Mouse (Mus musculus): Measurements from ENCODE around the gene Lrit3. TPM values are rescaled to one million over a fixed set of nuclear protein-coding genes. Genes with fewer than 3 reads are reported as not detected.

The Lrit3 gene
- polyA plus RNA-seq, 1 experiment from 2014 or later = not detected

DNA sequence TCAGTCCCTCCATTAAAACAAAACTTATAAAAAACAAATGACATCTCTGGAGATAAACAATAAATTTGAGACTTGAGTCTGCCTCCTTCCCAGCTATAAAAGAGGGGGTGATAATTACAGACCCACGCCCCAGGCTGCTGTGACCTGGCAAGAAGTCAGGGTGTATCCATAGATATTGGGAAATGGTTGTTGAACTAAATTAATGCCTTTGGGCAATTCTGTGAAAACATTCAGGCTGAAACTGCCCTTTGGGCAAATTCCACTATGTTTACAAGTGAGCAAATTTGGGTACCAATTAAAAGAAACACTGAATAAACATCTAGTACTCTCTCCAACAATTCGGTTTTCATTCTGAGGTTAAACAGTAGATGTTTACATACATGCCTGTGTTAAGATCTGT lies 4.8 kb downstream of the Lrit3 start:
- WGBS = 92% methylated on average over 2 of the region's 2 CpGs
- no peak for ATAC-seq (ENCODE audit: low FRiP score, low TSS enrichment)
- no peak for DNase-seq
- Histone ChIP-seq H3K4me2 (ENCODE audit: low read length) (no peak overlapping the region), H3K9me3 (ENCODE audit: control insufficient read depth, low read length) (no peaks in the 10 kb centered on the region), H3K4me3 (replicated peaks; ENCODE audit: low read depth, low read length) (no peak overlapping the region), H3K4me1 (ENCODE audit: control insufficient read depth, insufficient read depth, low read length) (no peaks in the 10 kb centered on the region), H3K9ac (replicated peaks; ENCODE audit: low read length) (no peak overlapping the region), H3K27ac (replicated peaks; ENCODE audit: low read depth, low read length) (no peak overlapping the region), H3K27me3 (ENCODE audit: control insufficient read depth, insufficient read depth, low read length) (no peaks in the 10 kb centered on the region), H3K36me3 (ENCODE audit: control insufficient read depth, insufficient read depth, low read length) (no peaks in the 10 kb centered on the region)

DNA sequence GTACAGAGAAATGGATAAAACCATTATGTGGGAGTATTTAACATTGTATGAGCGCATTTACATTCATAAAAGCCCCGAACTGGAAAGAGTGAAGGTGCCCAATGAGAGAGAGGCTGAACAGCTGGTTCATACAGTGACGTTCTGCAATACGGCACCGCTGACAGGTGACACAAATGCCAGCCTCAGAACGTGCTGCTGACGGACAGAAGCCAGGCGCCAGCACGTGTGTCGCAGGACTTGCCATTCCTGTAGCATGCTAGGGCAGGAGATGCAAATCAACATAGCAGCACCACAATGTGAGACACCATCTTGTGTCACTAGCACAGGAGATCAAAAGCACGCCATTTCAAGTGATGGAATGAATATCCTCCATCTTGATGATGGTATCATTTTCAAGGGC lies 5.3 kb downstream of the Lrit3 start:
- no peaks in the 10 kb centered on the region for H3K9me3 ChIP-seq (ENCODE audit: control insufficient read depth, low read length)
- no peak for DNase-seq
- no peaks in the 10 kb centered on the region for H3K27me3 ChIP-seq (ENCODE audit: control insufficient read depth, insufficient read depth, low read length)
- H3K9ac ChIP-seq (replicated peaks; ENCODE audit: low read length) = no peak overlapping the region
- H3K4me1 ChIP-seq (ENCODE audit: control insufficient read depth, insufficient read depth, low read length) = no peaks in the 10 kb centered on the region
- H3K4me2 ChIP-seq (ENCODE audit: low read length) = no peak overlapping the region
- no peak for ATAC-seq (ENCODE audit: low FRiP score, low TSS enrichment)
- H3K27ac ChIP-seq (replicated peaks; ENCODE audit: low read depth, low read length) = no peak overlapping the region
- no peak overlapping the region for H3K4me3 ChIP-seq (replicated peaks; ENCODE audit: low read depth, low read length)
- H3K36me3 ChIP-seq (ENCODE audit: control insufficient read depth, insufficient read depth, low read length) = no peaks in the 10 kb centered on the region
- WGBS = 87% methylated on average over 11 of the region's 11 CpGs

DNA sequence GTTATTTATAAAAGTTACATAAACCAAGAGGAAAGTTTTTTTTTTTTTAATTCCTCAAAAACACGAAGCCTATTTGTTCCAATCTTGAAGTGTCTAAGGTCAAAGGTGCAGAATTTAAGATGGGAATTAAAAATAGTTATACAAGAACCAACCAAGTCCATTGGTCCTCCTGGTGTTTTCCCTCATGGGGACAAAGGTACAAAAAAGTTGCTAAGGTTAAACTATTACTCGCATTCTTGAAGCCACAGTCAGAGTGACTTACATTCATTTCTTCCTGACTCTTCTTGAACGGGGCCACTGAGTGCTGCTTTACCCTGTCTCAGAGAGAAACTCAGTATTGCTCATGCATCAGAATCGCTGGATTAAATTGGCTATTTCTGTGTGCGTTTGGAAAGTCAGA lies 6.5 kb downstream of the Lrit3 start:
- H3K4me2 ChIP-seq (ENCODE audit: low read length) = no peak overlapping the region
- no peak overlapping the region for H3K9ac ChIP-seq (replicated peaks; ENCODE audit: low read length)
- H3K27ac ChIP-seq (replicated peaks; ENCODE audit: low read depth, low read length) = no peak overlapping the region
- H3K4me3 ChIP-seq (replicated peaks; ENCODE audit: low read depth, low read length) = no peak overlapping the region
- H3K36me3 ChIP-seq (ENCODE audit: control insufficient read depth, insufficient read depth, low read length) = no peaks in the 10 kb centered on the region
- no peaks in the 10 kb centered on the region for H3K4me1 ChIP-seq (ENCODE audit: control insufficient read depth, insufficient read depth, low read length)
- H3K9me3 ChIP-seq (ENCODE audit: control insufficient read depth, low read length) = no peaks in the 10 kb centered on the region
- 79% methylated on average over 5 of the region's 5 CpGs for WGBS
- DNase-seq (no peak), ATAC-seq (ENCODE audit: low FRiP score, low TSS enrichment) (no peak)
- no peaks in the 10 kb centered on the region for H3K27me3 ChIP-seq (ENCODE audit: control insufficient read depth, insufficient read depth, low read length)

DNA sequence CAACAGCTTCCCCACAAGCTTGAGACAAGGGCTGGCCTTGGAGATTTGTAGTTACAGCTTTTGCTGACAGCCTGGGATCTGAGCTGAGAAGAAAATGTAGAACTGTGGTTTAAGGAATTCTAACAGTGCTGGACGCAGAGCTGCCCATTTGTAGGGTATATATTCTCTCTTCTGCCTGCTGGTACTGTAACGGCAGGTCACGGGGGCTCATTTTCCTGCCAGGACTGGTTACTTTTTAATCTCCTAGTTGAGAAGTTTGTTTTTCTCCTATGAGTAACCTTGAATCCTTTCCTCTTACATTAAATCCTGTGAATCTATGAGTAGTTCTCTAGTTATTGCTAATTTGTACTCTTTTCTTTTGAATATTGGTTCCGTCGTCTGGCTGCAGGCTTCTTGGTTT lies 10.0 kb downstream of the Lrit3 start:
- Histone ChIP-seq H3K27ac (replicated peaks; ENCODE audit: low read depth, low read length) (no peak overlapping the region), H3K36me3 (ENCODE audit: control insufficient read depth, insufficient read depth, low read length) (no peaks in the 10 kb centered on the region), H3K9ac (replicated peaks; ENCODE audit: low read length) (no peak overlapping the region), H3K4me2 (ENCODE audit: low read length) (no peak overlapping the region), H3K4me1 (ENCODE audit: control insufficient read depth, insufficient read depth, low read length) (no peaks in the 10 kb centered on the region), H3K4me3 (replicated peaks; ENCODE audit: low read depth, low read length) (no peak overlapping the region), H3K9me3 (ENCODE audit: control insufficient read depth, low read length) (no peaks in the 10 kb centered on the region), H3K27me3 (ENCODE audit: control insufficient read depth, insufficient read depth, low read length) (no peaks in the 10 kb centered on the region)
- 90% methylated on average over 5 of the region's 5 CpGs for whole genome bisulfite sequencing
- ATAC-seq (ENCODE audit: low FRiP score, low TSS enrichment) (no peak), DNase-seq (no peak)

DNA sequence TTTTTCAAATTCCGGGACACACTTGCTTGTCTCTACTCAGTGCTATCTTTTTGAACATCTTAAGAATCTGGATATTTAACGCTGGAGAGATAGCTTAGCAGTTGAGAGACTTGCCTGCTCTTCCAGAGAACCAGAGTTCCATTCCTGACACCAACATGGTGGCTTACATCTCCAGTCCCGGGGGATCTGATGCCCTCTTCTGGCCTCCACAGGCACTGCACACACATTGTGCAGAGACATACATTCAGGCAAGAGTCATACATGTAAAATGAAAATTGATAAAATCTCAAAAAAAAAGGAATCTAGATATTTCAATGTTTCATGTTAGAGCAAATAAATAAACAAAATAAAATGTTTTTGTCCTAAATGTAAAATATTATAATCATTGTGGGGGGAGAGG lies 21.1 kb downstream of the Lrit3 start:
- Histone ChIP-seq H3K4me2 (ENCODE audit: low read length) (no peak overlapping the region), H3K9me3 (ENCODE audit: control insufficient read depth, low read length) (no peaks in the 10 kb centered on the region), H3K27ac (replicated peaks; ENCODE audit: low read depth, low read length) (no peak overlapping the region), H3K9ac (replicated peaks; ENCODE audit: low read length) (no peak overlapping the region), H3K27me3 (ENCODE audit: control insufficient read depth, insufficient read depth, low read length) (no peaks in the 10 kb centered on the region), H3K4me1 (ENCODE audit: control insufficient read depth, insufficient read depth, low read length) (no peaks in the 10 kb centered on the region), H3K4me3 (replicated peaks; ENCODE audit: low read depth, low read length) (no peak overlapping the region), H3K36me3 (ENCODE audit: control insufficient read depth, insufficient read depth, low read length) (no peaks in the 10 kb centered on the region)
- DNase-seq (no peak), ATAC-seq (ENCODE audit: low FRiP score, low TSS enrichment) (no peak)
- whole genome bisulfite sequencing = 94% methylated on average over 3 of the region's 3 CpGs

DNA sequence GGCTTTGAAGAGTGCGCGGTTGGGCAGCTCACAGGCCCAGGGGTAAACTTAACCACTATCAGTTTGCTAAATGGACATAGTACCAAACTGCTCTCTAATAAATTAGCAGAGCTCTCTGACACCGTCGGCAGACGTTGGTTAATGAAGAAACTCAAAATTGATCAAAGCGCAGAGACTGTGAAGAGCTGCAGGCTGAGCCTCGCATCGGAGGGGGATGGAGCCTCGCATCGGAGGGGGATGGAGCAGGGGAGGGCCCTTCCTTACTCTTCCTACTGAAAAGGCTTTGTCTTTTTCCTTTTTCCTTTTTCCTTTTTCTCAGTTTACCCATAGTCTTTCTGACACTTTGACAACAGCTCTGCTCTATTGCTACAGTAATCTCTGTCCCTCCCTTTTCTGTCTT lies 22.4 kb downstream of the Lrit3 start:
- H3K4me1 ChIP-seq (ENCODE audit: control insufficient read depth, insufficient read depth, low read length) = no peaks in the 10 kb centered on the region
- no peaks in the 10 kb centered on the region for H3K27me3 ChIP-seq (ENCODE audit: control insufficient read depth, insufficient read depth, low read length)
- WGBS = 13% methylated on average over 10 of the region's 10 CpGs
- no peak overlapping the region for H3K9ac ChIP-seq (replicated peaks; ENCODE audit: low read length)
- ATAC-seq (ENCODE audit: low FRiP score, low TSS enrichment) (no peak), DNase-seq (peak; percentile 46)
- H3K4me2 ChIP-seq (ENCODE audit: low read length) = no peak overlapping the region
- no peaks in the 10 kb centered on the region for H3K9me3 ChIP-seq (ENCODE audit: control insufficient read depth, low read length)
- H3K27ac ChIP-seq (replicated peaks; ENCODE audit: low read depth, low read length) = no peak overlapping the region
- no peaks in the 10 kb centered on the region for H3K36me3 ChIP-seq (ENCODE audit: control insufficient read depth, insufficient read depth, low read length)
- H3K4me3 ChIP-seq (replicated peaks; ENCODE audit: low read depth, low read length) = no peak overlapping the region

DNA sequence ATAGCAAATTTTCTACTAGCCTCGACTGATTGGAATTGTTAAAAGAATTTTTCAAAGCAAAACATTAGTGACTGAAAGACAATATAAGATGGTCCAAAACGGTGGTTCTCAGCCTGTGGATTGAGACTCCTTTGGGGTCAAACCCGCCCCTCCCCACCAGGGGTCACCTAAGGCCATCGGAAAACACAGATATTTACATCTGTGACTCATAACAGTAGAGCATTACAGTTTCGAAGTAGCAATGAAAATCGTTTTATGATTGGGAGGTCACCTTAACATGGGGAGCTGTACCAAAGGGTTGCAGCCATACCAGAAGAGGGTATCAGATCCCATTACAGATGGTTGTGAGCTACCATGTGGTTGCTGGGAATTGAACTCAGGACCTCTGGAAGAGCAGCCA lies 32.6 kb downstream of the Lrit3 start:
- Histone ChIP-seq H3K27ac (replicated peaks; ENCODE audit: low read depth, low read length) (no peak overlapping the region), H3K9ac (replicated peaks; ENCODE audit: low read length) (no peak overlapping the region), H3K27me3 (ENCODE audit: control insufficient read depth, insufficient read depth, low read length) (no peaks in the 10 kb centered on the region), H3K9me3 (ENCODE audit: control insufficient read depth, low read length) (no peaks in the 10 kb centered on the region), H3K4me3 (replicated peaks; ENCODE audit: low read depth, low read length) (no peak overlapping the region), H3K36me3 (ENCODE audit: control insufficient read depth, insufficient read depth, low read length) (no peaks in the 10 kb centered on the region), H3K4me2 (ENCODE audit: low read length) (no peak overlapping the region), H3K4me1 (ENCODE audit: control insufficient read depth, insufficient read depth, low read length) (no peaks in the 10 kb centered on the region)
- WGBS = 88% methylated on average over 6 of the region's 6 CpGs
- ATAC-seq (ENCODE audit: low FRiP score, low TSS enrichment) (no peak), DNase-seq (no peak)

DNA sequence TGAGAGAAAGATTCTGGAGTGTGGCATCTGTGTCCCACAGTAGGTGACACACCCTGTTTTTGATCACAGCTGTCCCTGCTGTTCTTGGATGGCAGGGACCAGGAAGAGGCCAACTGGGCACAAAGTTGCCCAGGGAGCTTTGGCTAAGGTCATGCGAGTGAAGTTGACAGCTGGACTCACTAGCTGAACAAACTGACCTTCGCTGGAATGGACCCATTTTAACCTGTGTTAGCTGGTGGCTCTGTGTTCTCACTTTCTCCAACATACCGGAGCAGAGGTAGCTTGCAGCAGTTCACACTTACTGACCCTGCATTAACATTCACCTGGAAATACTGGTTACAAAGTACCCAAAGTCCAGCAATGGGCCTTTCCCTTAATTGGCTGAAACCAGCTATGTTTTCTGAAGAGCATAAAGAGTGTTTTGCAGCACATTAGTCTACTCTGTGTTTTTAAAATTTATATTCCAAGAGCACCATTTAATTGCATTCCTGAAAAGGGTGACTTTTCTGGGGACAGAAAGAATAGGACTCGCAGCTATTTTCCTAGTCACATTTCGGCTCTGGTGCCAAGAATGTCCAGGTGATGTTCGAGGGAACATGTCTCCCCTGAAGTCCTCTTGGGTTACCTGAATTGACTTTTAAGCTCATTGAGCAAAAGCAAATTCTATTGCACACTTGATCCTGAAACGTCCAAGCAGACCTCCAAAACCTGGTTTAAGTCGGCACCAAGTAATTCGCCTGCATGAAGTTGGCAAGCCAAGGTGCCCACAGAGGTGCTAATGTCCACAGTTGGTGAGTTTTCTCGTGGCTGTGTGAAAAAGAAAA lies 36.6 kb downstream of the Lrit3 start:
- H3K27me3 ChIP-seq (ENCODE audit: control insufficient read depth, insufficient read depth, low read length) = no peaks in the 10 kb centered on the region
- H3K9ac ChIP-seq (replicated peaks; ENCODE audit: low read length) = no peak overlapping the region
- no peak overlapping the region for H3K4me3 ChIP-seq (replicated peaks; ENCODE audit: low read depth, low read length)
- H3K27ac ChIP-seq (replicated peaks; ENCODE audit: low read depth, low read length) = no peak overlapping the region
- H3K4me2 ChIP-seq (ENCODE audit: low read length) = no peak overlapping the region
- ATAC-seq (ENCODE audit: low FRiP score, low TSS enrichment) (no peak), DNase-seq (no peak)
- no peaks in the 10 kb centered on the region for H3K4me1 ChIP-seq (ENCODE audit: control insufficient read depth, insufficient read depth, low read length)
- WGBS = 86% methylated on average over 10 of the region's 10 CpGs
- no peaks in the 10 kb centered on the region for H3K36me3 ChIP-seq (ENCODE audit: control insufficient read depth, insufficient read depth, low read length)
- H3K9me3 ChIP-seq (ENCODE audit: control insufficient read depth, low read length) = 0 out of 2 replicates have a peak, but pooled peaks cover 3% of the 10 kb centered on the region

DNA sequence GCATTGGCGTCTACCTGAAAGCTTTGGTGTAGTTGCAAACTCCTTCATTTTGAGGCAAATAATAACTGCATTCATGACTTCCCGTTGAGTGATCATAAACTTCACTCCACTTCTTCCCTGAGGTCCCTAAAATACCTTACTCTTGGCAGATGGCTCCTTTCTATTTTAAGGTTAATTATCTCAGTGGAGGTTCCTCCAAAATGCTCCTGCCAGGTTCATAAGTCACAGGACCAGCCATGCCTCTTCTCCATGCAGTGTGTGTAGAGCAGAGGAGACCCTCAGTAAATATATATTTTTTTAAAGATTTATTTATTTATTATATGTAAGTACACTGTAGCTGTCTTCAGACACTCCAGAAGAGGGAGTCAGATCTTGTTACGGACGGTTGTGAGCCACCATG lies 37.7 kb downstream of the Lrit3 start:
- Histone ChIP-seq H3K27me3 (ENCODE audit: control insufficient read depth, insufficient read depth, low read length) (no peaks in the 10 kb centered on the region), H3K4me3 (replicated peaks; ENCODE audit: low read depth, low read length) (no peak overlapping the region), H3K27ac (replicated peaks; ENCODE audit: low read depth, low read length) (no peak overlapping the region), H3K4me2 (ENCODE audit: low read length) (no peak overlapping the region), H3K36me3 (ENCODE audit: control insufficient read depth, insufficient read depth, low read length) (no peaks in the 10 kb centered on the region), H3K9ac (replicated peaks; ENCODE audit: low read length) (no peak overlapping the region), H3K4me1 (ENCODE audit: control insufficient read depth, insufficient read depth, low read length) (no peaks in the 10 kb centered on the region), H3K9me3 (ENCODE audit: control insufficient read depth, low read length) (0 out of 2 replicates have a peak, but pooled peaks cover 3% of the 10 kb centered on the region)
- no peak for DNase-seq
- 94% methylated on average over 4 of the region's 4 CpGs for WGBS
- ATAC-seq (ENCODE audit: low FRiP score, low TSS enrichment) = no peak
